Mouse (Mus musculus) embryonic facial prominence, embryonic 12.5 days (tissue): Measurements from ENCODE around the gene Vkorc1l1. TPM values are rescaled to one million over a fixed set of nuclear protein-coding genes. Genes with fewer than 3 reads are reported as not detected.

Experiments
- ATAC-seq: fragments of 200-750 bp; cut with Nextera tagmentation; 2 replicates; pipeline ENCODE4 v1.8.0; 2017; ENCODE audit not compliant: insufficient number of reproducible peaks, insufficient read depth, low FRiP score, low TSS enrichment
- H3K27ac ChIP-seq: fragments of 300-500 bp; sonication (generic); 2 replicates; pipeline ENCODE4 v1.5.1; 2016; ENCODE audit warnings: mild to moderate bottlenecking
- H3K27me3 ChIP-seq: fragments of 300-500 bp; sonication (generic); 2 replicates; pipeline ENCODE4 v1.6.1; 2016; ENCODE audit warnings: mild to moderate bottlenecking, moderate library complexity
- H3K36me3 ChIP-seq: fragments of 300-500 bp; sonication (generic); 2 replicates; pipeline ENCODE4 v1.6.1; 2016; ENCODE audit warnings: mild to moderate bottlenecking
- H3K4me1 ChIP-seq: fragments of 300-500 bp; sonication (generic); 2 replicates; pipeline ENCODE4 v1.6.1; 2016
- H3K4me2 ChIP-seq: fragments of 300-500 bp; sonication (generic); replicated peaks from 2 replicates; pipeline ENCODE4 v1.6.1; 2016; ENCODE audit warnings: mild to moderate bottlenecking, moderate library complexity
- H3K4me3 ChIP-seq: fragments of 300-500 bp; sonication (generic); 2 replicates; pipeline ENCODE4 v1.5.1; 2016; ENCODE audit warnings: mild to moderate bottlenecking
- H3K9ac ChIP-seq: fragments of 300-500 bp; sonication (generic); 2 replicates; pipeline ENCODE4 v1.6.1; 2016; ENCODE audit warnings: mild to moderate bottlenecking, moderate library complexity
- H3K9me3 ChIP-seq: fragments of 300-500 bp; sonication (generic); 2 replicates; pipeline ENCODE4 v1.6.1; 2016; ENCODE audit warnings: mild to moderate bottlenecking, moderate library complexity
- WGBS: fragments of 180-500 bp; shearing (Covaris S2); methylation state at CpG from one replicate; pipeline ENCODE4 v1.1.7; 2016; 5-methylcytosine and 5-hydroxymethylcytosine counted together
- polyA plus RNA-seq: library from polyadenylated mRNA; unstranded; fragments of >200 nt; fragmentation: Nextera tagmentation; extraction: Ambion mirVana; gene quantifications from 2 replicates; pipeline ENCODE4 v1.2.1, GENCODE M21; 2016

The Vkorc1l1 gene
- polyA plus RNA-seq, 1 experiment from 2014 or later, result 35.8 TPM

GRCm38 (mm10) chr5:130008034-130008590, 66.3 kb downstream of the Vkorc1l1 start:
- peaks cover 3% of the 10 kb centered on the region for H3K4me1 ChIP-seq
- peaks cover 16% of the 10 kb centered on the region for H3K36me3 ChIP-seq
- H3K27me3 ChIP-seq, result no peaks in the 10 kb centered on the region
- no peak for ATAC-seq
- no peak overlapping the region for H3K4me2 ChIP-seq
- H3K27ac ChIP-seq, result no peak overlapping the region
- WGBS, result 79% methylated on average over 6 of the region's 6 CpGs
- H3K9me3 ChIP-seq, result 0 out of 2 replicates have a peak, but pooled peaks cover 11% of the 10 kb centered on the region
- no peak overlapping the region for H3K4me3 ChIP-seq
- no peak overlapping the region for H3K9ac ChIP-seq

DNA sequence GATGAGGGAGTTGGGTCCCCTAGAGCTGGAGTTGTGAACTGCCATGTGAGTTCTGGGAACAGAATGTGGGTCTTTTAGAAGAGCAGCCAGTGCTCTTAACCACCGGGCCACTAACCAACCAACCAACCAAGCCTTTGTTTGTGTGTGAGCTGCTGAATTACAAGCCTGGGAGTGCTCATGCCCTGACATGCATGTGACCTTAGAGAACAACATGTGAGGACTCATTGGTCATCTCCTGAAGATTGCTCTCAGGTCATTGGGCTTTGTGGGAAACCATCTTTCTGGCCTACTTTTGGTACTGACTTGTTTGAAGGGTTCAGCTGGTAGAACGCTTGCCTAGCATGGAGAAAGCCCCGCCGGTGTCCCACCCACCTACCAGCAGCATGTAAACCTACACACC, 68.0 kb downstream of the Vkorc1l1 start:
- 93% methylated on average over 4 of the region's 4 CpGs for WGBS
- Histone ChIP-seq H3K36me3 (peaks cover 20% of the 10 kb centered on the region), H3K9me3 (0 out of 2 replicates have a peak, but pooled peaks cover 11% of the 10 kb centered on the region), H3K4me1 (no peaks in the 10 kb centered on the region), H3K4me3 (no peak overlapping the region), H3K27ac (no peak overlapping the region), H3K27me3 (no peaks in the 10 kb centered on the region), H3K4me2 (no peak overlapping the region), H3K9ac (no peak overlapping the region)
- ATAC-seq, result no peak

GRCm38 (mm10) chr5:130010961-130011360, 69.2 kb downstream of the Vkorc1l1 start:
- Histone ChIP-seq H3K4me2 (no peak overlapping the region), H3K4me3 (no peak overlapping the region), H3K27ac (no peak overlapping the region), H3K9ac (no peak overlapping the region), H3K9me3 (0 out of 2 replicates have a peak, but pooled peaks cover 11% of the 10 kb centered on the region), H3K36me3 (peaks cover 30% of the 10 kb centered on the region), H3K27me3 (no peaks in the 10 kb centered on the region), H3K4me1 (no peaks in the 10 kb centered on the region)
- ATAC-seq, result no peak
- 96% methylated on average over 5 of the region's 5 CpGs for WGBS

DNA sequence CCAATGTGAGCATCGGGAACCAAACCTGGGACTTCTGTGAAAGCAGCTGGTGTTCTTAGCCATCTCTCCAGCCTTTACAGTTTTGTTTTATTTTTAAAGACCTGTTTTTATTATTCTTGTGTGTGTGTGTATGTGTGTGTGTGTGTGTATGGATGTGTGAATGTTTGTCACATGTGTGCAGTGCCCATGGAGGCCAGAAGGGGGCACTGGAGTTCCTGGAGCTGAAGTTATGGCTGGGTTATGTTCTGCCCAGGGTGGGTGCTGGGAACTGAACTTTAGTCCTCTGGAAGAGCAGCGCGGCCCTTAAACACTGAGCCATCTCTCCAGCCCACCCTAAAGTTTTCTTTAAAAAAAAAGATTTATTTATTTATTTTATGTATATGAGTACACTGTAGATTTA, 73.3 kb downstream of the Vkorc1l1 start:
- Histone ChIP-seq H3K36me3 (peaks cover 33% of the 10 kb centered on the region), H3K4me2 (no peak overlapping the region), H3K27ac (no peak overlapping the region), H3K9me3 (0 out of 2 replicates have a peak, but pooled peaks cover 11% of the 10 kb centered on the region), H3K4me1 (no peaks in the 10 kb centered on the region), H3K9ac (no peak overlapping the region), H3K27me3 (no peaks in the 10 kb centered on the region), H3K4me3 (no peak overlapping the region)
- 98% methylated on average over 3 of the region's 3 CpGs for WGBS
- no peak for ATAC-seq

GRCm38 (mm10) chr5:130019461-130019860, 77.7 kb downstream of the Vkorc1l1 start:
- Histone ChIP-seq H3K4me2 (no peak overlapping the region), H3K36me3 (peaks cover 16% of the 10 kb centered on the region; the same call in 1 of the 2 replicates), H3K4me3 (no peak overlapping the region), H3K9me3 (no peaks in the 10 kb centered on the region), H3K9ac (no peak overlapping the region), H3K27ac (no peak overlapping the region), H3K4me1 (peaks cover 7% of the 10 kb centered on the region; the same call in 1 of the 2 replicates), H3K27me3 (no peaks in the 10 kb centered on the region)
- 73% methylated on average over 8 of the region's 8 CpGs for WGBS
- no peak for ATAC-seq

DNA sequence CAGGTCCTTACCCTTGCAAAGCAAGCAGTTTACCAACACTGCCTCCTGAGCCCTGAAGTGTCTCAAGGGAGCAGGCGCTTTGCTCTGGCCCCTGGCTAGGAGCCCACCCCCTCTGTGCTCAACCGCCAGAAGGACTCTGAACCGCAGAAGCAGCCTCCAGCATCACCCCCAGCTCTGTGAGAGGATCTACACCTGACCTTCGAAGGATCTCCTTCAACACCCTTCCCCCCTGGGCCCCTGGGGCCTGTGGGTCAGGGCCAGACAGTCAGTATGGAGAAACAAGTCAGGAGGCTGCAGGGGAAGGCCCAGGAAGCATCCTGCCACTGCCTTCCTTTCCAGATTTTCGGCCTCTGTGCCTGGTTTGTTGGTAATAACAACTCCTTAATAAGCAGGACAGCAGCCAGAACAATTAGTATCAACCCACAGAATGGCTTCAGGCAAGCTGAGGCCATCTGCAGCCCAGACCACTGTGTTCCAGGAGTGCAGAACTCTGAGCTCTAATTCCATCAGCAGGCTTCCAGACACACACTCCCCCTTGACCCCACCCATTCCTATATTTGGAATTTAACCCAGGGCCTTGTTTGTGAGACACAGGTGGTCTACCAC, 79.7 kb downstream of the Vkorc1l1 start:
- H3K9ac ChIP-seq, result peak overlapping the region; percentile 24; the same call in 1 of the 2 replicates
- no peak for ATAC-seq
- WGBS, result 54% methylated on average over 5 of the region's 5 CpGs
- no peaks in the 10 kb centered on the region for H3K9me3 ChIP-seq
- H3K4me3 ChIP-seq, result no peak overlapping the region
- no peaks in the 10 kb centered on the region for H3K27me3 ChIP-seq
- peaks cover 7% of the 10 kb centered on the region; the same call in 1 of the 2 replicates for H3K4me1 ChIP-seq
- H3K36me3 ChIP-seq, result no peaks in the 10 kb centered on the region
- no peak overlapping the region for H3K4me2 ChIP-seq
- H3K27ac ChIP-seq, result no peak overlapping the region

- peaks cover 7% of the 10 kb centered on the region; the same call in 1 of the 2 replicates for H3K4me1 ChIP-seq
- H3K36me3 ChIP-seq, result no peaks in the 10 kb centered on the region
- no peak overlapping the region for H3K4me2 ChIP-seq
- H3K9me3 ChIP-seq, result no peaks in the 10 kb centered on the region
- no peak overlapping the region for H3K9ac ChIP-seq
- whole genome bisulfite sequencing, result 62% methylated on average over 7 of the region's 7 CpGs
- no peak overlapping the region for H3K27ac ChIP-seq
- no peaks in the 10 kb centered on the region for H3K27me3 ChIP-seq
- no peak overlapping the region for H3K4me3 ChIP-seq
- ATAC-seq, result no peak
Observed at GRCm38 (mm10) chr5:130022366-130022765, 80.6 kb downstream of the Vkorc1l1 start.

DNA sequence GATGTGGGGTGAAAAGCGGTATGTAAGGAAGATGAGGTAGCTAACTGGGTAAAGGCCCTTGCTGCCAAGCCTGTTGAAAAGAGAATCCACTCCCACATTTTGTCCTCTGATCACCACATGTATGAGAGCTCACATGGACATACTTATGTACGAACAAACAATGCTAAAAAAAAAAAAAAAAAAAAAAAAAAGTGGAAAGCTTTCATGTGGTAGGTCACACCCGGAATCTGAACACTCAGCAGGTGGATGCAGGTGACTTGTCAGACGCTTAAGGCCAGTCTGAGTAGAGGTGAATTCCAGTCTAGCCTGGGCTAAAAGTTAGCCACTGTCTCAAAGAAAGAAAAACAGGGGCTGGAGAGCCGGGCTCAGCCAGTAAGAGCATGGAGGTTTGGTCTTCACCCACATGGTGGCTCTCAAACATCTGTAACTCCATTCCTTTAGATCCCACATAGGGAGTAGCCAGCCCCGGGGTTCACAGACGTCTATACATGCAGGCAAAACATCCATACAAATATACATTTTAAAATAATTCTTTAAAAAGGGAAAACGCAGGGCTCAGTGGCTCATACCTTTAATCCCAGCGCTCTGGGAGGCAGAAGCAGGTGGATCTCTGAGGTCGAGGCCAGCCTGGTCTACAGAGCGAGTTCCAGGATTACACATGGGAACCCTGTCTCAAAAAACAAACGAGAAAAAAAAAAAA, 81.4 kb downstream of the Vkorc1l1 start:
- no peak for ATAC-seq
- 40% methylated on average over 12 of the region's 12 CpGs for WGBS
- no peaks in the 10 kb centered on the region for H3K36me3 ChIP-seq
- H3K4me1 ChIP-seq, result peaks cover 7% of the 10 kb centered on the region; the same call in 1 of the 2 replicates
- no peak overlapping the region for H3K27ac ChIP-seq
- H3K4me2 ChIP-seq, result peak overlapping the region; percentile 86
- peak overlapping the region; percentile 60; the same call in 1 of the 2 replicates for H3K9ac ChIP-seq
- H3K9me3 ChIP-seq, result no peaks in the 10 kb centered on the region
- H3K4me3 ChIP-seq, result 0 out of 2 replicates have a peak overlapping the region, but pooled peaks have one; percentile 58
- no peaks in the 10 kb centered on the region for H3K27me3 ChIP-seq

- Histone ChIP-seq H3K4me1 (peaks cover 7% of the 10 kb centered on the region; the same call in 1 of the 2 replicates), H3K27me3 (no peaks in the 10 kb centered on the region), H3K4me2 (peak overlapping the region; percentile 86), H3K9me3 (no peaks in the 10 kb centered on the region), H3K9ac (peak overlapping the region; percentile 60), H3K4me3 (peak overlapping the region; percentile 58), H3K27ac (peak overlapping the region; percentile 63), H3K36me3 (no peaks in the 10 kb centered on the region)
- under 1% methylated on average over 32 of the region's 32 CpGs for WGBS
- peak; percentile 81 for ATAC-seq
Observed at GRCm38 (mm10) chr5:130023767-130024539, 82.2 kb downstream of the Vkorc1l1 start.

DNA sequence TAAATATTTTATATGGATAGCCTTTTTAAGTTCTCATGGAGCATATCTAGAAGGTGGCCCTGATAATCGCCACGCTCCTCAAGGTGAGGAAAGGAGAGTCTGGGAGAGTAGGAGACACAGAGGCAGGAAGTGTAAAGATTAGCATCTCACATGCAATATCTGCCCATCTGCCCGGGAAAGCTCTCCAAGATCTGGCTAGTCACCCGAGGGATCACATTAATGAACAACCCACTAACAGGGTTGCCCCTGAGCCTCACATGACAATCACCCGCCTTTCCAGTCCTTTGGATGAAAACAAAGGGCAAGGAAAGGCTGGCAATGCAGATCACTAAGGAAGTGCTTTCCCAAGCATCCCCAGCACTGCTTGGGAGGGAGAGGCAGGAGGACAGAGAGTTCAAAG, 85.4 kb downstream of the Vkorc1l1 start:
- H3K9me3 ChIP-seq, result no peaks in the 10 kb centered on the region
- H3K27ac ChIP-seq, result no peak overlapping the region
- no peak overlapping the region for H3K4me2 ChIP-seq
- no peaks in the 10 kb centered on the region for H3K36me3 ChIP-seq
- WGBS, result 73% methylated on average over 5 of the region's 5 CpGs
- H3K9ac ChIP-seq, result no peak overlapping the region
- no peak overlapping the region for H3K4me3 ChIP-seq
- 0 out of 2 replicates have a peak, but pooled peaks cover 6% of the 10 kb centered on the region for H3K4me1 ChIP-seq
- ATAC-seq, result no peak
- no peaks in the 10 kb centered on the region for H3K27me3 ChIP-seq

DNA sequence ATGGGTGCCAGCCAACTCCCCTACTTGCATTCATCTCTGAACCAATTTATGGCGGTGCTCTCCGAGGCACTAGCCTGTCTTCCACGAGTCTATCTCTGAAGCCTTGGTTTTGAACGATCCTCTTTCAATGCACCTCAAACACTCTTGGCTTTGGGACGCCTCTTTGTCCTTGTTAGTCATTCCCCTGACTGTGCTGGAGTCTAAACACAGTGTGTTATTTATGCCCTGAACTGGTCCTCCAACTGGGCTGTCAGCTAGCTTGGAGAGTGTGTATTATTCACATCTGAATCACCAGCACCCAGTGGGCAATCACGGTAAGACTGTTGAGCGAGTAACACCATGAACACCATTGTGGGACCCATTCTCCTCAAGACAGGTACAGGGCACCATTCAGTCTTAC, 85.9 kb downstream of the Vkorc1l1 start:
- H3K4me3 ChIP-seq, result no peak overlapping the region
- H3K4me2 ChIP-seq, result no peak overlapping the region
- H3K27ac ChIP-seq, result no peak overlapping the region
- WGBS, result 89% methylated on average over 7 of the region's 7 CpGs
- 0 out of 2 replicates have a peak, but pooled peaks cover 6% of the 10 kb centered on the region for H3K4me1 ChIP-seq
- ATAC-seq, result no peak
- H3K9ac ChIP-seq, result no peak overlapping the region
- H3K27me3 ChIP-seq, result no peaks in the 10 kb centered on the region
- no peaks in the 10 kb centered on the region for H3K9me3 ChIP-seq
- H3K36me3 ChIP-seq, result no peaks in the 10 kb centered on the region
